Mouse (Mus musculus) G1E (cell line): ENCODE measurements at regions not wholly inside any gene's neighbourhood (a gene's known extent, or its start where the extent isn't known, plus 50 kb on each side); places are given as distances from the start of the nearest gene placed in this dataset.

Experiments
- CTCF ChIP-seq: IDR thresholded peaks from 2 replicates; pipeline ENCODE4 v1.5.1; 2012; ENCODE audit warnings: low read depth, low read length, inconsistent platforms, mixed read lengths
- GATA1 ChIP-seq: IDR thresholded peaks from 2 replicates; pipeline ENCODE4 v1.6.1; 2012; ENCODE audit warnings: borderline replicate concordance, low read length, inconsistent platforms, mixed read lengths
- GATA2 ChIP-seq: IDR thresholded peaks from 2 replicates; pipeline ENCODE4 v1.6.1; 2012; ENCODE audit warnings: low read depth, low read length, inconsistent platforms, borderline replicate concordance
- POLR2AphosphoS5 ChIP-seq: IDR thresholded peaks from 2 replicates; pipeline ENCODE4 v1.6.1; 2012; ENCODE audit warnings: low read depth, low read length, inconsistent platforms; ENCODE audit not compliant: insufficient replicate concordance

- TF ChIP-seq CTCF (no peak), GATA1 (no peak), GATA2 (no peak), POLR2AphosphoS5 (no peak)
Measured at GRCm38 (mm10) chr4:106150775-106151174, 165.2 kb upstream of the Usp24 start.
